Mouse (Mus musculus) heart, postnatal 0 days (tissue): ENCODE data around the gene St3gal3. TPM values are rescaled to one million over a fixed set of nuclear protein-coding genes. Genes with fewer than 3 reads are reported as not detected.

Experiments
- ATAC-seq: fragments of 200-750 bp; cut with Nextera tagmentation; 2 replicates; pipeline ENCODE4 v1.8.0; 2017; ENCODE audit warnings: low read depth, moderate number of reproducible peaks, moderate library complexity; ENCODE audit not compliant: insufficient read depth
- DNase-seq: peaks from one replicate; pipeline ENCODE4 v3.0.0-alpha.2; 2016; ENCODE audit warnings: low spot score
- H3K27ac ChIP-seq: fragments of 300-500 bp; sonication (generic); 2 replicates; pipeline ENCODE4 v1.5.1; 2014; ENCODE audit warnings: low read depth, mild to moderate bottlenecking
- H3K27me3 ChIP-seq: fragments of 300-500 bp; sonication (generic); 2 replicates; pipeline ENCODE4 v1.6.1; 2014; ENCODE audit warnings: low read length, mixed read lengths; ENCODE audit not compliant: control insufficient read depth, insufficient read depth
- H3K36me3 ChIP-seq: fragments of 300-500 bp; sonication (generic); replicated peaks from 2 replicates; pipeline ENCODE4 v1.6.1; 2014; ENCODE audit warnings: low read length, mixed read lengths; ENCODE audit not compliant: control insufficient read depth, insufficient read depth
- H3K4me1 ChIP-seq: fragments of 300-500 bp; sonication (generic); 2 replicates; pipeline ENCODE4 v1.6.1; 2014; ENCODE audit warnings: antibody characterized with exemption; ENCODE audit not compliant: control insufficient read depth, insufficient read depth
- H3K4me2 ChIP-seq: fragments of 300-500 bp; sonication (generic); 2 replicates; pipeline ENCODE4 v1.6.1; 2014; ENCODE audit warnings: low read depth, mild to moderate bottlenecking, low read length, moderate library complexity
- H3K4me3 ChIP-seq: fragments of 300-500 bp; sonication (generic); 2 replicates; pipeline ENCODE4 v1.5.1; 2014; ENCODE audit warnings: low read depth, low read length
- H3K9ac ChIP-seq: fragments of 300-500 bp; sonication (generic); replicated peaks from 2 replicates; pipeline ENCODE4 v1.6.1; 2014; ENCODE audit warnings: low read depth, low read length, mixed read lengths
- H3K9me3 ChIP-seq: fragments of 300-500 bp; sonication (generic); replicated peaks from 2 replicates; pipeline ENCODE4 v1.6.1; 2016; ENCODE audit warnings: low read length; ENCODE audit not compliant: control insufficient read depth
- CTCF ChIP-seq: IDR thresholded peaks from 2 replicates; pipeline ENCODE4 v1.5.1; 2016; ENCODE audit warnings: antibody characterized with exemption, control low read depth, low read depth
- EP300 ChIP-seq: IDR thresholded peaks from 2 replicates; pipeline ENCODE4 v1.6.1; 2016; ENCODE audit warnings: antibody characterized with exemption, low read depth
- WGBS: fragments of 180-500 bp; shearing (Covaris S2); extraction: QIAGEN DNeasy Blood & Tissue Kit; methylation state at CpG from one replicate; pipeline ENCODE4 v1.1.7; 2014; 5-methylcytosine and 5-hydroxymethylcytosine counted together
- polyA plus RNA-seq: library from polyadenylated mRNA; unstranded; fragments of >200 nt; fragmentation: Nextera tagmentation; extraction: Ambion mirVana; gene quantifications from 2 replicates; pipeline ENCODE4 v1.2.1, GENCODE M21; 2015
- total RNA-seq: library from RNA; depleted of rRNA; stranded (reverse); fragments of >200 nt; gene quantifications from 2 replicates; pipeline ENCODE4 v1.2.3, GENCODE M21; 2014; ENCODE audit warnings: low replicate concordance

St3gal3 gene
- total and polyA plus RNA-seq, 2 experiments from 2014 or later, result 8.2 to 44.5 TPM

GRCm38 (mm10) chr4:118122078-118122477 lies 12.6 kb downstream of the St3gal3 start:
- Histone ChIP-seq H3K9me3 (no peaks in the 10 kb centered on the region), H3K4me2 (no peak overlapping the region), H3K27ac (no peak overlapping the region), H3K36me3 (0 out of 2 replicates have a peak, but pooled peaks cover 4% of the 10 kb centered on the region), H3K4me3 (no peak overlapping the region), H3K27me3 (no peaks in the 10 kb centered on the region), H3K4me1 (no peaks in the 10 kb centered on the region), H3K9ac (no peak overlapping the region)
- TF ChIP-seq CTCF (no peak), EP300 (no peak)
- DNase-seq (no peak), ATAC-seq (no peak)
- 62% methylated on average over 10 of the region's 10 CpGs for WGBS

- H3K4me2 ChIP-seq, result no peak overlapping the region
- H3K36me3 ChIP-seq, result 0 out of 2 replicates have a peak, but pooled peaks cover 4% of the 10 kb centered on the region
- no peaks in the 10 kb centered on the region for H3K27me3 ChIP-seq
- DNase-seq, result no peak
- no peaks in the 10 kb centered on the region for H3K4me1 ChIP-seq
- no peak for ATAC-seq
- H3K9me3 ChIP-seq, result no peaks in the 10 kb centered on the region
- no peak overlapping the region for H3K4me3 ChIP-seq
- 91% methylated on average over 10 of the region's 10 CpGs for WGBS
- no peak for TF ChIP-seq CTCF
- no peak for TF ChIP-seq EP300
- no peak overlapping the region for H3K27ac ChIP-seq
- H3K9ac ChIP-seq, result no peak overlapping the region
These were observed 17.1 kb downstream of the St3gal3 start for GRCm38 (mm10) chr4:118117565-118117964.

GRCm38 (mm10) chr4:118116098-118116497 lies 18.6 kb downstream of the St3gal3 start:
- Histone ChIP-seq H3K4me3 (no peak overlapping the region), H3K9me3 (no peaks in the 10 kb centered on the region), H3K9ac (no peak overlapping the region), H3K27ac (no peak overlapping the region), H3K4me2 (no peak overlapping the region), H3K27me3 (no peaks in the 10 kb centered on the region), H3K4me1 (no peaks in the 10 kb centered on the region), H3K36me3 (0 out of 2 replicates have a peak, but pooled peaks cover 4% of the 10 kb centered on the region)
- 88% methylated on average over 11 of the region's 11 CpGs for WGBS
- TF ChIP-seq EP300 (no peak), CTCF (no peak)
- no peak for DNase-seq
- no peak for ATAC-seq

DNA sequence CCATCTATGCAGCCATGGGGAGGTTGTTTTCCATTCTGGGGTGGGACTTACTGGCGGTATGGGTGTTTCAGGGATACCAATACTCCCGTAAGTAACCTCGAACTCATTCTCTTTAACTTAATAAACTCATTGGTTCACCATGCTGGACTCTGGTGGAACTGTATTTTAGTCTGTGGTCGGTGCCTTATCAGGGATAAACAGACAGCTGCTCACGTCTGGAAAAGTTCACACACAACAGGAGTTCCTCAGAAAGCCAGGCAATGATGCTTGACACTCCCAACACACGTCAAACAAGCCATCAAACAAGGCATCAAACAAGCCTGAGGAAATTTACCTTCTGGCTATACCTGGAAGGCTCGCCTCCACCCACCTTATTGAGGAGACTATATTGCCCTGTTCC lies 19.6 kb downstream of the St3gal3 start:
- Histone ChIP-seq H3K36me3 (0 out of 2 replicates have a peak, but pooled peaks cover 4% of the 10 kb centered on the region), H3K9ac (no peak overlapping the region), H3K27me3 (no peaks in the 10 kb centered on the region), H3K4me1 (0 out of 2 replicates have a peak, but pooled peaks cover under 1% of the 10 kb centered on the region), H3K27ac (no peak overlapping the region), H3K4me2 (no peak overlapping the region), H3K4me3 (no peak overlapping the region), H3K9me3 (no peaks in the 10 kb centered on the region)
- ATAC-seq, result no peak
- TF ChIP-seq EP300 (no peak), CTCF (no peak)
- WGBS, result 77% methylated on average over 7 of the region's 7 CpGs
- no peak for DNase-seq

GRCm38 (mm10) chr4:118112601-118113000 lies 22.1 kb downstream of the St3gal3 start:
- no peak for TF ChIP-seq CTCF
- TF ChIP-seq EP300, result no peak
- Histone ChIP-seq H3K9me3 (no peaks in the 10 kb centered on the region), H3K27me3 (no peaks in the 10 kb centered on the region), H3K9ac (no peak overlapping the region), H3K36me3 (0 out of 2 replicates have a peak, but pooled peaks cover 4% of the 10 kb centered on the region), H3K4me2 (no peak overlapping the region), H3K4me1 (peaks cover 13% of the 10 kb centered on the region), H3K27ac (no peak overlapping the region), H3K4me3 (no peak overlapping the region)
- no peak for DNase-seq
- 63% methylated on average over 12 of the region's 12 CpGs for WGBS
- no peak for ATAC-seq

GRCm38 (mm10) chr4:118109649-118110048 lies 25.1 kb downstream of the St3gal3 start:
- Histone ChIP-seq H3K4me2 (peak overlapping the region; percentile 28), H3K36me3 (no peaks in the 10 kb centered on the region), H3K4me1 (peaks cover 13% of the 10 kb centered on the region), H3K27me3 (no peaks in the 10 kb centered on the region), H3K27ac (no peak overlapping the region), H3K9me3 (no peaks in the 10 kb centered on the region), H3K9ac (no peak overlapping the region), H3K4me3 (no peak overlapping the region)
- no peak for TF ChIP-seq EP300
- no peak for TF ChIP-seq CTCF
- peak; percentile 45 for DNase-seq
- WGBS, result 43% methylated on average over 13 of the region's 13 CpGs
- ATAC-seq, result peak; percentile 39; the same call in 1 of the 2 replicates
